Mouse (Mus musculus): ENCODE results near the gene Rps27l.

The Rps27l gene

GRCm38 (mm10) chr9:66982085-66982484, 36.2 kb downstream of the Rps27l start:
- no peak for DNase-seq (ENCODE audit: low spot score)

GRCm38 (mm10) chr9:66985377-66985776, 39.5 kb downstream of the Rps27l start:
- no peak for DNase-seq (ENCODE audit: low spot score)

- no peak for DNase-seq (ENCODE audit: low spot score)
Measured at GRCm38 (mm10) chr9:66988198-66988887, 42.5 kb downstream of the Rps27l start.

GRCm38 (mm10) chr9:66988888-66989414, 43.1 kb downstream of the Rps27l start:
- DNase-seq (ENCODE audit: low spot score), result no peak

GRCm38 (mm10) chr9:66989581-66989980, 43.7 kb downstream of the Rps27l start:
- DNase-seq (ENCODE audit: low spot score), result no peak

- DNase-seq (ENCODE audit: low spot score), result no peak
Measured at GRCm38 (mm10) chr9:66990046-66990445, 44.2 kb downstream of the Rps27l start.

- no peak for DNase-seq (ENCODE audit: low spot score)
Measured at GRCm38 (mm10) chr9:66991021-66991749, 45.3 kb downstream of the Rps27l start.

- DNase-seq (ENCODE audit: low spot score), result no peak
Measured at GRCm38 (mm10) chr9:66991750-66992410, 46.0 kb downstream of the Rps27l start.
